Mouse (Mus musculus): Measurements from ENCODE around the gene Zfp566.
A peak's percentile ranks its signal among the peaks of the same experiment; 100 is the strongest.

The Zfp566 gene

DNA sequence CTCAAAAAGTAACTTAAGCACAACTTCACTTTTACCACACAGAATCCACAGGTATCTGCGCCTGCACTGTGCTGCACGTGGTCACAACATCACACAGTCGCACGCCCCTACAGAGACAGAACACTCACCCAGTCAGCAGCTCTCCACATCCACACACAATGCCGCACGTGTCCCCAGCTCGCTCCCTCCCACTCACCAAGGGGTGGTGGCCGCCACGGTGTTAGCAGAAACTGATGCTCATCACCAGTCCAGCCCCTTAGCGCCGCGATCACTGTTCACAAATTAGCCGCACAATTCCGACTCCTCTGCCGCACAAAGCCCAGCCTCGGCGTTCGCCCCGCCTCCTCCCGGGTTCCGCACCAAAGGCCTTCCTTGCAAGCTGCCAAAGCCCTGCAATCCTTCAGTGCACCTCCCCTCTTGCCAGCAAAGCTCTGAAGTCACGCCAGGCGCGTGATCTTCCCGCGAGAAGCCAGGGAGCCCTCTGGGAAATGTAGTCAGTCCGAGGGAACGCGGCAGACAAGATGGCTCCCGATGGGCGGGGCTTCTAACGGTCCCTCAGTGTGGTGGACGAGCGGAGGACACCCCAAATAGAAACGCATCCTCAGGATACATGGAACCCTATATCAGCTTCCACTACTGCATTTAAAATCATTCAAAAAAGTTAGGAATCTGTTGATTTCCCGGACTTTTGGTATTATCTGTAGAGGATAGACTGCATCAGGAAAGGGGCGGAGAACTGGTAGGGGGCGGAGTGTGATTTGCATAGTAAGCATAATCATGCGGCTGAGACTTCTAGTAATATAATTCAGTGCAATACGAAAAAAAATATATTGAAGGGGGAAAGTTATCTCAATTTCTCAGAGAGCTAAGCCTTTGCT is at the start of gene Zfp566, which contains the start of gene Gm26920:
Zfp566 (minus strand) TSS at position 436 of the 878 bp plus-strand sequence.
Gm26920 (minus strand) TSS at position 319 of the 878 bp plus-strand sequence.
- TF ChIP-seq GATA4 (IDR thresholded peaks at IDR 0.05; ENCODE audit: insufficient replicate concordance, low read length): no peak

- no peak for TF ChIP-seq GATA4 (IDR thresholded peaks at IDR 0.05; ENCODE audit: insufficient replicate concordance, low read length)
Observed at GRCm38 (mm10) chr7:30136826-30137225, 46.5 kb upstream of the Zfp566 start.

DNA sequence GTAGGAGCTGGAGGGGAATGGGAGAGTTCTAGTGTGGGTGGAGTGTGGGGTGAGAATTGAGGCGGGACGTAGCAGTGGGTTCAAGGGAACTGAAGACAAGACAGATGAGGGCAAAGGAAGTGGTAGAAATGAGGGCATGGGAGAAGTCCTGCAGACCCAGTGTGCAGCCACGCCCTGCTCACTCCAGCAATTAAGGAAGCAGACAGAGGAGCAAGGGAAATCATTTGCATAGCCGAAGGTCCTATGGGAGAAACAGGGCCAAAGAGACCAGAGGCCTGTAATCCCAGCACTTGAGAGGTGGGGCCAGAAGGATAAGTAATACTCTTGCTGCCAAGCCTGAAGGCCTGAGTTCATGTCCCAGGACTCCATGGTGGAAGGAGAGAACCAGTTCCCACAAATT is 42.1 kb upstream of the Zfp566 start:
- TF ChIP-seq GATA4 (IDR thresholded peaks at IDR 0.05; ENCODE audit: insufficient replicate concordance, low read length): no peak

GRCm38 (mm10) chr7:30129900-30130299 is 39.6 kb upstream of the Zfp566 start:
- TF ChIP-seq GATA4 (IDR thresholded peaks at IDR 0.05; ENCODE audit: insufficient replicate concordance, low read length): no peak

GRCm38 (mm10) chr7:30122188-30122530 is 31.8 kb upstream of the Zfp566 start:
- no peak for TF ChIP-seq GATA4 (IDR thresholded peaks at IDR 0.05; ENCODE audit: insufficient replicate concordance, low read length)

DNA sequence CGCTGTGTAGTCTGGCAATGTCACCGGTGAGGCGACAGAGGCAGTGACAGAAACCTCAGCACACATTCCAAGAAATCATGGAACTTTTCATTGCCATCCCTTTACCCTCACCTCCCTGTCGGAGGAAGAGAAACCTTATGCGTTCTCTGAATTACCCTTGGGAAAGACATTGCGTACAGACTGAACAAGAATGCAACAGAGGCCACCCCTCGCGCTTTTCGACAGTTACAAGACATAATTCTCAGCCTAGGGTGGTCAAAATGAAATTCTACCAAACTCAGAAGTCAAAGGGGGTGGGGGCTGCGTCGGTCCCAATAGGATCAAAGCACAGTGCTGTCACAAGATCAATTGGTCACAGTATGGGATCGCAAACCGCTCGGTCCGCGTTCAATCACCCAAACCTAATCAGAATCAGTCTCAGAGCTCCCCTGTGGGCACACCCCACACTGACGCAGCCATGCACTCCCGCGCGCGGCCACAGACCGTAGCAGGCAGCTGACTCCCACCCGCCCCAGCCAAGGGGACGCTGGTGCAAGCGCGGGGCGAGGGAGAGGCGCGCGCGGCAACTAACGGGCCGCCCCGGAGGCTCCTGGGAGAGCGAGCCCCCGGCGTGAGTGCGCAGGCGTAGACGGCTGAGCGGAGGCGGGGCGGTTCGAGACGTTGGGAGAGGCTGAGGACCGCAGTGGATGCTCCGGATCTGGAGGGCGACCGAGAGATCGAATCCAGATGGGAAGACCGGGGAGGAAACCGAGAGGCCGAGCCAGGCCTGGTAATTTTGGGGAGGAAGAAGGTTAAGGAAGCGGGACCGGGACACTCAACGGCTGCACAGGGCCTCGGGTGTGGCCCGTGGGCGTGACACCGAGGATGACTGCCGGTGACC is 31.2 kb upstream of the Zfp566 start, which contains the start of gene Zfp382:
Zfp382 (plus strand) TSS at position 635 of the 880 bp plus-strand sequence.
- no peak for TF ChIP-seq GATA4 (IDR thresholded peaks at IDR 0.05; ENCODE audit: insufficient replicate concordance, low read length)

DNA sequence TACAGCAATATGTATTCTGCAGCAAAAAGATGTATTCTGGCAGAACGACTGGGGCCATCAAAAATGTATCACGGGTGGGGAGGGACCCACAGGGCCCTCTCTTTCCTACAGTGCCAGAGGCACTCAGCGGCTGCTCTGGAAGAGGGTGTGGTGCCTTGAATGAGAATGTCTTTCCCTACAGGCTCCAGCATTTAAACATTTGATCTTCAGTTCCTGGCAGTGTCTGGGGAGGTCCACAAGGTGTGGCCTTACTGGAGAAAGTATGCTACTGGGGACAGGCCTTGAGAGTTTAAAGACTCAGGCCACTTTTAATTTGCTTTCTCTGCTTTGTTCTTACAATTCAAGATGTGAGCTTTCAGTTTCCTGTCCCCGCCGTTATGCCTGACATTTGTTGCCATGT is 25.7 kb upstream of the Zfp566 start:
- TF ChIP-seq GATA4 (IDR thresholded peaks at IDR 0.05; ENCODE audit: insufficient replicate concordance, low read length): no peak

DNA sequence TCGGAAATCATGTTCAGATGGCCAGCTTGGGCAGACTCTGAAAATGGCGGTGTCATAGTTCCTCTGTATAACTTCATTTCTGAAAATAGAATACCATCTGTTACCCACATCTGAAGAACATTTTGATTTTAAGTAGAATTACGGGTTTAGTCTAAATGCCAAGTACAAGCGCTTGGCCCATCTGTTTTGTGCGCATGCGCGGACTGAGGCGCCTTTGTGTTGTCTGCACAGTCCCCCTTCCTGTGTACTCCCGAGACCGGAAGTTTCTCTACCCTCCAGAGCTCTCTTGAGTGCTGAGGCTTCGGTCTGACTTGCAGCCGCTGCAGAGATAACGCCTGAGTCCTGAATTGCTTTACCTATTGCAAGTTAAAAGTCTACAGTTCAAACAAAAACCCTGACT is 9.0 kb upstream of the Zfp566 start:
- no peak for TF ChIP-seq GATA4 (IDR thresholded peaks at IDR 0.05; ENCODE audit: insufficient replicate concordance, low read length)

DNA sequence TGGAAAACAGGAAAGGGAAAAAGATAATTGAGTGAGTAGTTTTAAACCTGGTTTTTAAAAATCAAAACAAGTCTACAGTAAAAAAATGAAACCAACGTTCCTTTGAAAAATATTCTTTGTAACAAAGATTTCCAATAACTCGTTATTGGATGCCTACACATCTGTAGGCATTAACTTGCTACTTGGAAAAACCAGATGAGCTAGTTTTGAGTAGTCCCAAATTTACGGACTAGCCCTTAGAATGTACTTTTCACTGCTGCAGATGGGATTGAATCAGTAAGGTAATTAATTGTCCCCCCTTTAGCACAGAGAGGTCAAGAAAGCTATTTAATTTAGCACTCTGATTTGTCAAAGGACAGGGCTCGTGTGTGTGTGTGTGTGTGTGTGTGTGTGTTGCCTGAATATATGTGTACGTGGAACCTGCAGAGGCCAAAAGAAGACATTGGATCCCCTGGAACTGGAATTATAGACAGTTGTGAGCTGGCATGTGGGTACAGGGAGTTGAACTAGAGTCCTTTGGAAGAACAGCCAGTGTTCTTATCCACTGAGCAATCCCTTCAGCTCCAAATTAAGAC is 5.3 kb upstream of the Zfp566 start:
- no peak for TF ChIP-seq GATA4 (IDR thresholded peaks at IDR 0.05; ENCODE audit: insufficient replicate concordance, low read length)

- peak; percentile 77 for TF ChIP-seq GATA4 (IDR thresholded peaks at IDR 0.05; ENCODE audit: insufficient replicate concordance, low read length)
Observed at GRCm38 (mm10) chr7:30094646-30095429, 4.5 kb upstream of the Zfp566 start, which contains the start of gene Zfp260. Gene Zfp260, plus strand, starts transcription at chr7:30094777.

DNA sequence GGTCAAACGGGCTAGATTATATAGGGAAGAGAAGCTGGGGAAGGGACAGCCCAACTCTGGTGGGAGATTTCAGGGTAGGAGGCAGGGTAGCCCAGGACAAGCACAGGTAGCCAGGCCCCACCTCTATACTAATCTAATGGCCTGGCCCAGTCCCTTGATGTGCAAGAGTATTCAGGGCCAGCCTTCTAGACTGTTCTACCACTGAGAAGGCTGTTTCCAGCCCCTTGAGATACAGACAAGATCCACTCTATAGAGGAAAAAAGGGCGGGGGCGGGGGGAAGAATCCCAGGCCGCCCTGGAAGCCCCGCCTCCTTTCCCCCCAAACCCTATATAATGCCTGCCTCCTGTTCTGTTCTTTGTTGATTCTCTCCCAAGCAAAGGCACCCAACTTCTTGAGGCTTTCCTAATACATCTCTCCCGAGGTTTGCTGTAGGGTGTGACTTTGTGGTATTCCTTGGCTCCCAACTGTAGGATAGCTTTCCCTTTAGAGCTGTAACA is 3.6 kb upstream of the Zfp566 start:
- no peak for TF ChIP-seq GATA4 (IDR thresholded peaks at IDR 0.05; ENCODE audit: insufficient replicate concordance, low read length)

DNA sequence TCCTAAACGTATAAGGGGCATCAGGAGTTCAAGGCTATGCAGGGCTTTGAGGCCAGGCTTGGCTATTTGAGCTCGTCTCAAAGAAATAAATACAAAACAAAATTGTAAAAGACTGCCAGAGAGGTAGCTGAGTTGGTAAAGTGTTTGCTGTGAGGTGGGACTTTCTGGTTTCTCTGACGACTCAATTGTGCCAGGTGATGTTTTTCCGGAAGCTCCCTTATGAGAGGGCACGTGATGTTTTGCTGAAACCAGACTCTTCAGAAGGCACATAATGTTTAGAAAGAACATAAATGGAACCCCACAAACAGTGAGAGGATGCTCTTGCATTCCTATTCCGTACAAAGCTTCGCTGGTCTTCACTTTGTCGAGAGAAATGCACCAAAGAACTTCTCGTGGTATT is 2.3 kb upstream of the Zfp566 start:
- no peak for TF ChIP-seq GATA4 (IDR thresholded peaks at IDR 0.05; ENCODE audit: insufficient replicate concordance, low read length)

GRCm38 (mm10) chr7:30090970-30091585 is 751 bp upstream of the Zfp566 start:
- no peak for TF ChIP-seq GATA4 (IDR thresholded peaks at IDR 0.05; ENCODE audit: insufficient replicate concordance, low read length)

DNA sequence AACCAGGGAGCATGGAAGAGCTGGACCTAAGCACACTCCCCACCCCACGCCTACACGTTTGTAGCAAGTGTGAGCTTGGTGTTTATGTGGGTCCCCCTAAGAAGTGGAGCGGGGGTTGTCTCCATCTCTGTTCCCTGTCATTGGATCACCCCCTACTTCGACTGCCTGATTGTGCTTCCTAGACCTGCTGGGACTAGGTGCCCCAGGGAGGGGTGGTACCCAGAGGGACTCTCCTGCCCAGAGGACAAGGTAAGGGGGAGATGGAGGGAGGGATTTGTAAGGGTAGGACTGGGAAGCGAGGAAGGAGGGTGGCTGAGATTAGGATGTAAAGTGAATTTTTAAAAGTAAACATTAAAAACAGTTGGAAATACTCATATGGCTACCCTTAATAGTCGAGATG is 922 bp downstream of the Zfp566 start:
- no peak for TF ChIP-seq GATA4 (IDR thresholded peaks at IDR 0.05; ENCODE audit: insufficient replicate concordance, low read length)
